ENCODE assay signal across 8 mouse cellular contexts in genomic region chr7:90426020-90427001, GRCm38 (mm10). TPM values are rescaled to one million over a fixed set of nuclear protein-coding genes. Genes with fewer than 3 reads are reported as not detected.
DNase-seq lines count a peak whose midpoint lies in the region; ATAC-seq and TF ChIP-seq lines count a peak whose summit lies in the region.

Ccdc89 (plus strand) TSS chr7:90426577.

- peak within 1 kb of the TSS; percentile 46 for H3K4me3 ChIP-seq in forebrain, postnatal 0 days (ENCODE audit: low read depth, low read length)
- peak within 1 kb of the TSS; percentile 42 for H3K4me3 ChIP-seq in liver, embryonic 16.5 days (ENCODE audit: low read depth, low read length)
- H3K4me3 ChIP-seq in neural tube, embryonic 12.5 days = peak within 1 kb of the TSS; percentile 31

- ATAC-seq in forebrain, postnatal 0 days = peak; percentile 100
- ATAC-seq in liver, embryonic 16.5 days (ENCODE audit: low read depth) = peak; percentile 96
- ATAC-seq in neural tube, embryonic 12.5 days (ENCODE audit: low FRiP score, low read depth) = peak; percentile 100

- H3K36me3 ChIP-seq in forebrain, postnatal 0 days (ENCODE audit: insufficient read depth) = no peaks in the 10 kb centered on the region
- H3K36me3 ChIP-seq in liver, embryonic 16.5 days (ENCODE audit: control insufficient read depth, insufficient read depth) = no peaks in the 10 kb centered on the region
- H3K36me3 ChIP-seq in neural tube, embryonic 12.5 days = no peaks in the 10 kb centered on the region

- H3K9me3 ChIP-seq in forebrain, postnatal 0 days (ENCODE audit: low read length) = no peaks in the 10 kb centered on the region
- H3K9me3 ChIP-seq in liver, embryonic 16.5 days (replicated peaks; ENCODE audit: control insufficient read depth, low read length) = no peaks in the 10 kb centered on the region
- no peaks in the 10 kb centered on the region for H3K9me3 ChIP-seq in neural tube, embryonic 12.5 days

- TF ChIP-seq CTCF in forebrain, postnatal 0 days (IDR thresholded peaks at IDR 0.05; ENCODE audit: low read depth) = no peak

- peak within 1 kb of the TSS; percentile 28 for H3K9ac ChIP-seq in forebrain, postnatal 0 days
- H3K9ac ChIP-seq in liver, embryonic 16.5 days (ENCODE audit: low read depth, low read length) = no peak within 1 kb of the TSS
- peak within 1 kb of the TSS; percentile 38; the same call in 1 of the 2 replicates for H3K9ac ChIP-seq in neural tube, embryonic 12.5 days

- H3K27ac ChIP-seq in forebrain, postnatal 0 days (ENCODE audit: low read depth, low read length) = peak within 1 kb of the TSS; percentile 40; the same call in 1 of the 2 replicates
- no peak within 1 kb of the TSS for H3K27ac ChIP-seq in liver, embryonic 16.5 days (ENCODE audit: low read length)
- H3K27ac ChIP-seq in neural tube, embryonic 12.5 days = no peak within 1 kb of the TSS

- intact Hi-C loops in heart, postnatal 36 days (cut with DNase I) = loop anchor here (2.0 to 10.0 kb wide), 2 partner anchors 16 to 442 kb away; partner anchors contain the start of genes Crebzf and Eed

- no peaks in the 10 kb centered on the region for H3K27me3 ChIP-seq in forebrain, postnatal 0 days (ENCODE audit: insufficient read depth, low read length)
- H3K27me3 ChIP-seq in liver, embryonic 16.5 days (ENCODE audit: control insufficient read depth, insufficient read depth, low read depth, low read length) = no peaks in the 10 kb centered on the region
- no peaks in the 10 kb centered on the region for H3K27me3 ChIP-seq in neural tube, embryonic 12.5 days (replicated peaks)

- WGBS in forebrain, postnatal 0 days = 19% methylated on average over 29 of the region's 29 CpGs
- 24% methylated on average over 29 of the region's 29 CpGs for WGBS in liver, embryonic 16.5 days (ENCODE audit: insufficient replicate concordance)
- 24% methylated on average over 29 of the region's 29 CpGs for WGBS in neural tube, embryonic 12.5 days

- peak; percentile 86 for DNase-seq in Muller cell, postnatal 12 days (ENCODE audit: inconsistent ontology term)
- peak; percentile 79 to 88 for DNase-seq in cerebellum, adult 18-20 months
- DNase-seq in forebrain, postnatal 0 days = peak; percentile 92
- peak; percentile 75 to 78 for DNase-seq in heart, postnatal 36 days
- DNase-seq in layer of hippocampus, adult 11-12 months (ENCODE audit: low spot score) = peak; percentile 83
- DNase-seq in testis, postnatal 14 days (ENCODE audit: low spot score) = peak; percentile 84

- 0 out of 2 replicates have a peak, but pooled peaks cover 5% of the 10 kb centered on the region for H3K4me1 ChIP-seq in forebrain, postnatal 0 days (ENCODE audit: insufficient read depth)
- H3K4me1 ChIP-seq in liver, embryonic 16.5 days (ENCODE audit: control insufficient read depth, low read depth, low read length) = no peaks in the 10 kb centered on the region
- H3K4me1 ChIP-seq in neural tube, embryonic 12.5 days = peaks cover 4% of the 10 kb centered on the region; the same call in 1 of the 2 replicates

- peak within 1 kb of the TSS; percentile 68 for H3K4me2 ChIP-seq in forebrain, postnatal 0 days (ENCODE audit: low read depth)
- peak within 1 kb of the TSS; percentile 63 for H3K4me2 ChIP-seq in liver, embryonic 16.5 days (ENCODE audit: low read depth, low read length)
- H3K4me2 ChIP-seq in neural tube, embryonic 12.5 days (replicated peaks) = peak within 1 kb of the TSS; percentile 73

RNA-seq across cellular contexts. Expression of gene Ccdc89, which starts in this region (rescaled TPM):
- total RNA-seq in forebrain, postnatal 0 days (2014; rRNA removed) = 1.00 and 1.2 TPM in 2 replicates
- polyA plus RNA-seq in forebrain, postnatal 0 days (2015; fragmentation: Nextera tagmentation; extraction: Ambion mirVana) = 0.67 and 0.74 TPM in 2 replicates
- under 1 TPM; 0.22 to 0.24 TPM for total RNA-seq in heart, postnatal 36 days (2021)
- 0.12 and 0.18 TPM in 2 replicates for polyA plus RNA-seq in liver, embryonic 16.5 days (2015; fragmentation: Nextera tagmentation; extraction: Ambion mirVana)
- polyA plus RNA-seq in neural tube, embryonic 12.5 days (2016; fragmentation: Nextera tagmentation; extraction: Ambion mirVana) = 2.0 and 2.2 TPM in 2 replicates

Comparison
In these comparisons a context has a peak if more than half of its experiments do, and no peak if none do; other contexts are left out.
1. Peak in DNase-seq in heart, postnatal 36 days; RNA of the gene not detected or under 1 TPM.
2. Peak in ATAC-seq, H3K4me3 ChIP-seq and H3K4me2 ChIP-seq in liver, embryonic 16.5 days; RNA of the gene not detected or under 1 TPM.